Mouse (Mus musculus) gastrocnemius, postnatal 10 days (tissue): Measurements from ENCODE around the gene Cflar. TPM values are rescaled to one million over a fixed set of nuclear protein-coding genes. Genes with fewer than 3 reads are reported as not detected.
"Not testable (repeated sequence)": the region's sequence is repeated elsewhere in the genome, so short reads cannot be mapped to it uniquely, and the experiment has no call there.

Experiments
- DNase-seq: peaks from one replicate; pipeline ENCODE4 v3.0.0; 2021; ENCODE audit warnings: mixed read lengths
- long read RNA-seq, 2 experiments: library from polyadenylated mRNA; stranded (forward); transcript quantifications; one replicate each; pipeline ENCODE4 v2.0.0; 2021
- total RNA-seq, 2 experiments: library from RNA; stranded (reverse); gene quantifications; 2 replicates each; pipeline ENCODE4 v1.2.3; 2021

Gene Cflar
- 10 to 100 TPM; 48.9 to 51.4 TPM for total RNA-seq
- long read RNA-seq, experiment 1, full-length matches to known transcripts = 10 of 19 reads
- long read RNA-seq, experiment 1, partial matches to known transcripts = 1 of 19 reads
- long read RNA-seq, experiment 1, other reads (novel, unspliced or antisense) = 8 of 19 reads
- long read RNA-seq, experiment 2, transcript Cflar-213 (1 exons, 3,677 nt) = major isoform, 6 of 15 reads
- long read RNA-seq, experiment 2, partial matches to known transcripts = 1 of 15 reads
- long read RNA-seq, experiment 2, other reads (novel, unspliced or antisense) = 3 of 15 reads

DNA sequence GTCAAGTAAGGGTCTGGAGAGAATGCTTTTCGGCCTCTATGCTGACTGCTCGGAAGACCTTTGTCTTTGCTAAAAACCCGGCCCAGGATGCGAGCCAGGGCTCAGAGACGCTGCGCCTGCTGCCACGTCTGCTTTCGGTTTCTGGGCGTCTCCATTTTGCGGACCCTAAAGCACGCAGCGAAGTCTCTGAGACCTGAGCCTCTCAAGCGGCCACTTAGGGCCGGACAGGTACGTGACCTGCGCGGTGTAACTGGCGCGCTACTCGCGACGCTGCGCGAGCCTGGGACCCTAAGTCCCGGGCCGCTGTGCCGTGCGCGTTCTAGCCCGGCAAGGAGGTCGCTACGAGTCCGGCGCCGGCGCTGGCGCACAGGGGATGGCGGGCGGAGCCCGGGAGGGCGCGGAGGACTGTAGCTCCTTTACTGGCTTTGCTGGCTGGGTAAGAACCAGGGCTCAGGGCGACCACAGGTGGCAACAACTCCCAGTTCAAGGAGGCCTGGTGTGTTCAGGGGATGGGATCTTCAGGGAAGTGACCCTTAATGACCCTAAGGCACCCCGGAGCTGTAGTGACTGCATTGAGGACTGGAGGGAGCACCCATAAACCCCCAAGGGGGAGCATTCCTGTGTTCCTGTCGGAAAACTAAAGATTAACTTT lies at the start of gene Cflar:
TSS of gene Cflar (plus strand) at position 144 of the 652 bp plus-strand sequence.
- DNase-seq = peak; percentile 77

DNA sequence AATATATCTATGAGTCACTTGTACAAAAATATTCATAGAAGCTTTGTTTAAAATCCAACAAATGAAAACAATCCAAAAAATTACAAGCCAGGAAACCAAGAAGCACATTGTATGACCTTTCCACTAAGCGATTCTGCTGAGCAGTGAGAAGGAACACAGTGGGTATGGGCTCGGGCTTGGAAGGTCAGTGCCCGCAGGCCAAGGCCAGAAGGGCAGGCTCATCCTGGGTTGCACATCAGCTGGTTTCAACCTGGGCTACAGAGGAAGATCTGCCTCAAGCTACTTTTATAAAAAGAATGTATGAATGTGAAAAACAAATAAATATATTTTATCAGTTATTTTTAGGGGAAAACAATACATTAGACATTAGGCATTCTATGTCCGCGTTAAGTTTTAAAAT lies 48.6 kb upstream of the Cflar start:
- not testable (repeated sequence) for DNase-seq

DNA sequence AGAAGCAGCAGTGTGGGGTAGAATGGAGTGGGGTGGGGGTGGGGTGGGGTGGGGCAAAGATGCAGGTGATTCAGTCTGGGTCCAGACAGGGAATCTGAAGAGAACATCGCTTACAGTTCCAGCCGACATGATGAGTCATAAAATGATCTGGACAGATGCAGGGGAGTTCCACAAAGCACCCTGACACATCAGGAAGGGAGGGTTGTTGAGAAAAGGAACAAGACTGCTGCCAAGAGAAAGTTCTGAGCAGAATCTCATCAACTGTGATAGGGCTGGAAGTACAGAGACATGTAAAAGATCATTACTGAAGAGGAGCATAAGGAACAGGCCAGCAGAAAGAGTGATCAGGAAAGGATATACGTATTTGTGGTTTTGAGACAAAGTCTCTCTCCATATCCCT lies 47.9 kb upstream of the Cflar start:
- not testable (repeated sequence) for DNase-seq

GRCm38 (mm10) chr1:58668191-58668590 lies 43.1 kb upstream of the Cflar start:
- no peak for DNase-seq

DNA sequence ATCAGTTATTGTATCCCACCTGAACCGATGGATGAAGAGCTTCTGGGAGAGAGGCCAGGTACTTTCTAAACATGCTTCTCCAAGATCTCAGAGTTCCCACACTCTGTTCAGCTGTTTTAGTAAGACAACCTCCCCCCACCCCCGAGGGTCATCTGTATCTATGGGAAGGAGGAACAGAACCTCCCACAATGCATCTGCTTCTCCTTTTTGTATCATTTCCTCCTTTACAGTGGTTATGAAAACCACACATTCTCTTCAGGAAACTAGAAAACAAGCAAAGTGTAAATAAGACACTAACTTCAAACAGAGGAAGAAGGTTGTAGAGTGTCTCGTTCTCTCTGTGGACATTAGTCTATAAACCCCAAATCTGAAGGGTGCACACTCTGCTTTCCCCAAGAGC lies 41.7 kb upstream of the Cflar start:
- DNase-seq = not testable (repeated sequence)

DNA sequence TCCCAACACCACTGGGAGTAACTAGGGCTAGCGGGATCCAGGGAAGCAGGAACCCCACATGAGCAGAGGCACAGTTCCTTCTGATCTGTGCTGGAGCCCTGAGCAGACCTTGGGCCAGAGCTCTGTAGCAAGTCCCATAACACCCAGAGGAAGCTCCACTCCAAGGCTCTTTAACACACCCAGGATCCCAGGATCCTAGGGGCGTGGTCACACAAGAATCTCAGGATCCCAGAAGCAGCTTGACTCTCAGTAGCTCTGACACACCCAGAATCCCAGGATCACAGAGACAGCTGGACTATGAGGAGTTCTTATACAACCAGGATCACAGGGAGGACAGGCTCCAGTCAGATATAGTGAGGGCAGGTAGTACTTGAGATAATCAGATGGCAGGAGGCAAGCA lies 39.2 kb upstream of the Cflar start:
- no peak for DNase-seq

DNA sequence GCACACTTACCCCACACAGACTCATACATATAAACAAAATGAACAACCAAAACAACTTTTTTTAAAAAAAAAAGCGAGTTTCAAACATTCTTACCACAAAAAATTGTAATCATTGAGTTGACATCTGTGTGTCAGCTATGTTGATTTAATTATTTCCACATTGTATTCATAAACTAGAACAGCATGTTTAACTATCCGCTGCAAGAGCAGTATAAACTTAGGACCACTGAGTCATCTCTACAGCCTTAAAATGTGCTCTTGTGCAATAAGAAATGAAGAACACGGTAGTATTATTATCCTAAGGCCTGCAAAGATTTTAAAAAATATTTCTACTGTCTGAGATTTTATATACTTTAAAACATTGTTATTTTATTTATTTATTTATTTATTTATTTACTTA lies 36.3 kb upstream of the Cflar start:
- DNase-seq = no peak

GRCm38 (mm10) chr1:58677575-58677974 lies 33.7 kb upstream of the Cflar start:
- DNase-seq = peak; percentile 14

DNA sequence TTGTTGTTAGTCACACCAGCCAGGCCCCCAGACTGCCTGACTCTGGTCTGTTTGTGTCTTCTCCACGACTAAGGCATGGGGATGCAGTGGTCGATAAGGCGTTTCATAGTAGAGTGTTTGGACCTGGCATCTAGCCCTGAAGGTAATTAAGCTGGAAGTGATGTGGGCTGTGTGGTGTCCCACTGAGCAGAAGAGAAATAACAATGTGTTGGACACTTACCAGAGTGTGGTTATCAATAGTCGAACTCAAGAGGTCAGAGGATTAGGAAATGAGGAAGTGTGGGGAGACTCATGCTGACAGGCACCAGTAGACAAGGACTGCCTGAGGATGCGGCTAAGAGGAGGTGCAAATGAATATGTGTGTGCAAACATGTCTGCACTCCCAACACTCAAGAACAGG lies 32.9 kb upstream of the Cflar start:
- DNase-seq = not testable (repeated sequence)

- DNase-seq = no peak
Observed at GRCm38 (mm10) chr1:58689426-58689825, 21.9 kb upstream of the Cflar start.

- DNase-seq = no peak
Observed at GRCm38 (mm10) chr1:58690006-58690744, 21.1 kb upstream of the Cflar start.

GRCm38 (mm10) chr1:58690834-58691488 lies 20.3 kb upstream of the Cflar start:
- DNase-seq = not testable (repeated sequence)

GRCm38 (mm10) chr1:58691718-58692117 lies 19.6 kb upstream of the Cflar start:
- not testable (repeated sequence) for DNase-seq

DNA sequence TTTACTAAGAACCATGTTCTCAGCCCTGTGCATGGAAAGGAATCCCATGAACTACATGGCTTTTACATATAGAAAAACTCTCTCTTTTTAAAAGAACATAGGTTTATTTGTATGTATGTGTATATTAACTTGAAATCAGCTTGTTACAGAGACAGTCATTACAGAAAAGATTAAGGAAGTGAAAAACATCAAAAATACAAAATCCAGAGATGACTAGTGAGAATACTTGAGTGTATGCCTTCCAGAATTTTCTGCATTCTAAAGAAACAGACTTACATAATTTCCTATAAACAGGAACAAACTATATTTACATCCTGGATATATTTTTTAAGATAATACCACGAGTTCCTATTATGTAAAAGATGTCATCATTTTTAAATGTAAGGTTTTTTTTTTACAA lies 17.6 kb upstream of the Cflar start:
- no peak for DNase-seq

- DNase-seq = not testable (repeated sequence)
Observed at GRCm38 (mm10) chr1:58695810-58696209, 15.5 kb upstream of the Cflar start, which contains the start of gene Als2cr12. Gene Als2cr12 (minus strand): TSS chr1:58695989.

GRCm38 (mm10) chr1:58697607-58698006 lies 13.7 kb upstream of the Cflar start:
- not testable (repeated sequence) for DNase-seq

- DNase-seq = no peak
Observed at GRCm38 (mm10) chr1:58698781-58699180, 12.5 kb upstream of the Cflar start.

DNA sequence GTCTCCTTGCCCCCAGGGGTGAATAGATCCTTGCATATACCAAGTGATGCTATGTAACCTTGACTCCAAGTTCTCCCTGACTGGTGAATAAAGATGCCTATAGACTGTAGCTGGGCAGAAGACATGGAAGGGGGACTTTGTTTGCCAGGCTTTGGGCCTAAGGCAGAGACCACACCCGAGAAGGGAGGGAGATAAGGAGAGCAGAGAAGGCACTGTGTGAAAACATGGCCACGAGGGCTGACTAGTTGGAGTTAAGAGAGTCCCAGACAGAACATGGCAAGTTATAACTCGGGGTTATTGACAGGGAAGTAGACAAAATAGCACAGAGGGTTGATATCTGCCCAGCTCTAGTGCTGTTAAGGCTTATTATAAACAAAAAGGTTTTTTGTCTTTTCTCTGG lies 11.3 kb upstream of the Cflar start:
- DNase-seq = no peak

GRCm38 (mm10) chr1:58700580-58701162 lies 10.6 kb upstream of the Cflar start:
- DNase-seq = not testable (repeated sequence)

- DNase-seq = not testable (repeated sequence)
Observed at GRCm38 (mm10) chr1:58710043-58710442, 1.3 kb upstream of the Cflar start.

DNA sequence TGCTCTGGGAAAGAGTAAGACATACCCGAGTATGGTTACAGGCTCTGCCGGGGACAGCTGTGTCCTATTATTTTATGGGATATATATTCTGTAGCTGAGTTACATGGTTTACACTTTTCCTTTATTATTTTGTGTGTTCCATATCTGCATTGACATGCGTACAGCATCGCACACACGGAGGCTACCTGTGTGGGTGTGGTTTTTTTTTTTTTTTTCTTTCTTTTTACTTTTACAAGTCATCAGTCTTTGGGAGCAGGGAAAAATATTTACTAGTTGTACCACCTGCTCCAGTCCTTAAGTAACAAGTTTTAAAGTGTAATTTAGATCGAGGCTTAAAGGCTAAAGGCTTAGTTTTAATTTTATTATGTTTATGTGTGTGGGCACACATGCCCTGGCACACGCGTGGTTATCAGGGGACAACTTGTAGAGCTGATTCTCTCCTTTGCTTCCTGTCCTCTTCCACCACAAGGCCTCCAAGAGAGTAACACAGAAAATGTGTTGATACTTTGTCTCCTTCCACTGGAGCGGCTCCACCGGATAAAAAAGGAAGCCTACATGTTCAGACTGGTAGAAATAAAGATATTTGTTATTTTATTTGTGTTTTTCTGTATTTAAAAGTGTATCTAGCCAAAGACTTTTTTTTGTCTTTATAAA lies 470 bp upstream of the Cflar start:
- DNase-seq = no peak
